Mouse (Mus musculus) kidney, postnatal 25 days (tissue): ENCODE data around the gene Nf2.
A peak's percentile ranks its signal among the peaks of the same experiment; 100 is the strongest.
"Not testable (repeated sequence)": the region's sequence is repeated elsewhere in the genome, so short reads cannot be mapped to it uniquely, and the experiment has no call there.

Experiments used
- DNase-seq, 2 experiments: peaks; one replicate each; pipeline ENCODE4 v3.0.0; 2021; ENCODE audit warnings: mixed read lengths in 2 of 2

Gene Nf2

GRCm38 (mm10) chr11:4837342-4837741 is 12.0 kb downstream of the Nf2 start:
- DNase-seq = no peak

DNA sequence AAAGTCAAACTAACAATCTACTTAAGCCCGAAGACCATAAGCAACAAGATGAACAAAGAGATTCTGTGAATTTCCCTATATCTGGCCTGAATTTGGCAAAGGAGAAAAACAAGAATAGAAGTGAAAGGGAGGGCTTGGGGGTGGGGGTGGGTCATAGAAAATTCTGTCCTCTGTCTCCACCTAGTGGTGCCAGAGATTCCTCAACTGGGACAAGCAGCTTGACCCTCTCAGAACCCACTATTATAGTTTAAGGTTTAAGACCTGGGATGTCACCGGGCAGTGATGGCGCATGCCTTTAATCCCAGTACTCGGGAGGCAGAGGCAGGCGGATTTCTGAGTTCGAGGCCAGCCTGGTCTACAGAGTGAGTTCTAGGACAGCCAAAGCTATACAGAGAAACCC is 12.6 kb downstream of the Nf2 start:
- peak; percentile 39 to 71 for DNase-seq

GRCm38 (mm10) chr11:4835436-4835835 is 13.9 kb downstream of the Nf2 start:
- DNase-seq = no peak

GRCm38 (mm10) chr11:4833295-4833939 is 15.9 kb downstream of the Nf2 start:
- no peak for DNase-seq

- DNase-seq = no peak
Observed at GRCm38 (mm10) chr11:4831066-4831465, 18.3 kb downstream of the Nf2 start.

- no peak for DNase-seq
Observed at GRCm38 (mm10) chr11:4827916-4828315, 21.4 kb downstream of the Nf2 start.

- DNase-seq = no peak
Observed at GRCm38 (mm10) chr11:4827340-4827739, 22.0 kb downstream of the Nf2 start.

DNA sequence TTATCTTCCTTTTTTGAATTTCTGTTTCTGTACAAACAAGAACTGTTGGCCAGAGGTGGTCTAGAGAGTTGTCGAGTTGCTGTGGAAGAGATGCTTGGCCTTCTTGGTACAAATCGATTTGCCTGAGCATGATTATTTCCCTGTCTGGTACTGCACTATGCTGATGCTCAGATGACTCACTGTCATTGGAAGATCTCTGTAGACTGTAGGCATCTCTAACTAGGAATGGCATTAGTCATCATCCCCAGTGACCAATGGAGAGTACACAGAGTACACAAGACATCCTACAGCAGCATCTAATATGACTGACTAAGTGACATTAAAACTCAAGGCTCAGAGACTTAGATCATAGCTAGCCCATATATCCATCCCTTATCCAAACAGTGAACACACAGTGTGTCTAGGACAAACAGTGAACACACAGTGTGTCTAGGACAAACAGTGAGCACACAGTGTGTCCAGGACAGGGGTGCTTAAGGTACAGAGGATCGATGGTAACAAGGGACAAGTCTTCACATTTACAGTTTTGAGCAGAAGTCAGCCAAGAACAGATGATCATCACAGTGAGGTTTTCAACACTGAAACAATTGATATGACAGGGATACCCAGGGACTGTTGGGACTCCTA is 23.1 kb downstream of the Nf2 start:
- DNase-seq = no peak

DNA sequence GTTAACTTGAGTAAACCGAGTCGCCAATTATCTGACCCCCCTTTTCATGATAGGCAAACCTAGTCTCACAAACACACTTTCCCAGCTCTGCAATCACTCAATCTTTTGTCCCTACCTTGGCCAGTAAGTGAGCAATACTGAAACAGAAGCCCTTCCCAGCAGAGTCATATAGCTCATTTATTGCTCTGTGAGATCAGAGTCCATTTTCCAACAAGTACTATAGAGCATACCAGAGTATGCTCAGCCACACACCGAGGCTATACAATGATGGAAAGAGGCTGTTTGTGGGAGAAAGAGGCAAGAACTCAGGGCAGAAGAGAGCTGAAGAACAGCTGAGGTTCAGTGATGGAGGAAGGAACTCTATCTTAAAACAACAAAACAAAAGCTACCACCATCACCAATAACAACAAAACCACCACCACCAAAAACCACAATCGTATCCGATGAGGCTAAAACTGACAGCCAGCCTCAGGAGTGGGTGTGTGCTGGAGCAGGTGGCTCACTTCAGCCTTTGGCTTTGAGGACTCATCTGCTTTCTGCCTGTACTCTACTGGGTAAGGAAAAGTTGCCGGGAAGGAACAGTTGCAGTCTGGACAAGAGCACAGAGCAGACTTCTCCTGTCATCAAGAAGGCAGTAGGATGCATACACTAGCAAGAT is 25.6 kb downstream of the Nf2 start:
- no peak for DNase-seq

- DNase-seq = not testable (repeated sequence)
Observed at GRCm38 (mm10) chr11:4822446-4822842, 26.9 kb downstream of the Nf2 start.

GRCm38 (mm10) chr11:4821492-4822445 is 27.6 kb downstream of the Nf2 start:
- no peak for DNase-seq

- DNase-seq = no peak
Observed at GRCm38 (mm10) chr11:4814507-4815450, 34.6 kb downstream of the Nf2 start.

DNA sequence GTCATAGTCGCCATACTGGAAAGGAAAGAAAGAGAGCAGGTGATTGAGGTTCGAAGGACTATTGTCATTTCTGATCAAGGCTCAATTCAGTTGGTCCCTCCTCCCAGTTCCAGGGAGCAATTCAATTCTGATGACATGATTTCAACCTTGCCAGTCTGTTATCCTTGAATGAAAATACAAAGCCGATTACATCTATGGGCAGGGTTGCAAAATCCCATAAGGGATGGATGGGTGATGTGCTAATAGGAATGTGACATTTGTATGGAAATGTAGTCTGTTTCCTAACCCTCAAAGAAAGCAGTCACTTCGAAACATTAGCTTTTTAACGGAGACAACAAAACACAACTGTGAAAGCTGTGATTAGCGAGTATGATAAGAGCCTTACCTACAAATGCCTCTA is 41.0 kb downstream of the Nf2 start:
- no peak for DNase-seq

DNA sequence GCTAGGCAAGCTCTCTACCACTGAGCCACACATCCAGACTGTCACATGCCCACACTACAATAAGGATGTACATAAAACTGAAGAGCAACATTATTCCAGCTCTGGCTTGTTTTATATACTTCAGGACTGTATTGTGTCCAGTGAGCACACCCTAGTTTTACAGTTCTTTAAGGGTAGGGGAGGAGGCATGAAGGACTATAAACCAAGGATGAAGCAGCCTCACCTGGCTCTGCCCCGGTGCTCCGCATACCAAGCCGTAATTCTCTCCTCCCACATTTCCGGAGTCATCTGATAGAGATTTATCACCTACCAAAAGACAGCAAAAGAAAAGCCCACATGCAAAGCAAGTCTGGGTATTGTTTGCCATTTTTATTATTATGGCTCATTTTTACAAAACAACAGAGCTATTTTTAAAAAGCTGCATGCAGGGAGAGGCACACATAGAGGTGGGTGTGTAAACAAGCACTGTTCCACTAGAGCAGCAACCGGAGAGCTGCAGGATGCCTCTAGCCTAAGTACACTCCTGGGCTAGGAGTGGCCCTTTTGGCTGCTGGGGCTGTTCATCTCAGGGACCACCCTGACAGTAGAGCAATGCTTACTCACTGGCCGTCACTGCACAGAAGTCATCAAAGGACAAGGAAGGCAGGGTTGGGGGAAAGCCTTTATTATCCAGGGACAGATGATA is 43.2 kb downstream of the Nf2 start:
- DNase-seq = no peak

DNA sequence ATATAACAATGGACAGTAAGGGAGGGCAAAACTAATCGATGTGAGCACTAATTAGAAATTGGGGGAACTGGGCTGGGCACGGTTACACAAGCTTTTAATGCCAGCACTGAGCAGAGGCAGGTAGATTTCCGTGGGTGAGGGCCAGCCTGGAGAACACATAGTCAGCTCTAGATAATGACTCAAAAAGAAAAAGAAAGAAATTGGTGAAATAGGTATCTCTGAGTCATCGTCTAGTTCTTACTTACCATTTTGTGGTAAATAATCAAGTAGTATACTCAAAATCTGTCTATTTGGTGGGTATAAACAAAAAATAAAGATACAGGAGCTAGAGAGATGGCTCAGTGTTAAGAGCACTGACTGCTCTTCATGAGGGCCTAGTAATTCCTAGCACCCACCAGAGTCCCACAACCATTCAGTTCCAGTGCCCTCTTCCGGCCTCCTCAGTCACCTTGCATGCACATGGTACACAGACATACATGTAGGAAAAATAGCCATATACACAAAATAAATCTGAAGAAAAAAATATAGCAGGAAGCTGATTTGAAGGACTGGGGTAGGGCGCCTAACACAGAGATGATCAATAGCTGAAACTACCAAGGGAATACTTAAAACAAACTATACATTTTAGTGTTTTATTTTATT is 44.3 kb downstream of the Nf2 start:
- no peak for DNase-seq

DNA sequence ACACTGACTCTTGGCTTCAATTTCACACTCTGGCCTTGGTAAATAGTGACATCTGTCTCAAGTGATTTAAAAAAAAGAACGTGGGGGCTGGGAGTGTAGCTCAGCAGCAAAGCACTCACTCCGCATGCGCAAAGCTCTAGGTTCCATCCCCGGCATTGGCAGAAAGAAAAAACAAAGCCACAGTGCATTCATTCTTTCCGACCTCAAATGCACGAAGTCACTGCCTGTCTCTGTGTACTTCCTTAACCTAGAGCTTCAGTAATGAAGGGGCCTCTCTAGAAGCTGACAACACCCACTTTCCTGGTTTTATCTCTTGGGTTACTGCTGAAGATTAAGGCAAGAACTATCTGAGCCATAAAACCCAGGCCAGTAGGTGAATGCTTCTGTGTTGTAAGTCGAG is 45.4 kb downstream of the Nf2 start:
- no peak for DNase-seq

DNA sequence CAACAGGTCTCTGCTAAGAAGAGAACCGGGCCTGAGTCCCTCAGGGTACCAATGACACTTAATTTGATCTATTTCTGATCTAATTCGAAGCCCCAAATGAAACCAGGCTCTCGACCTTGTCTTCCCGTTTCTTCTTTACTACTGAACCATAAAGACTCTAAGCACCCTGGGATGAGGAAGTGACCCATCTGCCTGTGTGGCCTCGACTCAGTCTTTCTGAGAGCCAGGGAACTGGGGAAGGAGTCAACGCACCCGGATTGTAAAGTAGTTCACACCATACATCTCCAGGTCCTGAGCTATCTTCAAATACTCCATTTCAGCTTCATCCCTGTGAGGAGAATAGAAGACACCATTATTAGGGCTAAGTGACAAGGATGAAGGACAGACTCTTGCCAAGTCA is 45.9 kb downstream of the Nf2 start:
- DNase-seq = no peak

GRCm38 (mm10) chr11:4803008-4803407 is 46.3 kb downstream of the Nf2 start:
- peak; percentile 8 to 69 for DNase-seq

DNA sequence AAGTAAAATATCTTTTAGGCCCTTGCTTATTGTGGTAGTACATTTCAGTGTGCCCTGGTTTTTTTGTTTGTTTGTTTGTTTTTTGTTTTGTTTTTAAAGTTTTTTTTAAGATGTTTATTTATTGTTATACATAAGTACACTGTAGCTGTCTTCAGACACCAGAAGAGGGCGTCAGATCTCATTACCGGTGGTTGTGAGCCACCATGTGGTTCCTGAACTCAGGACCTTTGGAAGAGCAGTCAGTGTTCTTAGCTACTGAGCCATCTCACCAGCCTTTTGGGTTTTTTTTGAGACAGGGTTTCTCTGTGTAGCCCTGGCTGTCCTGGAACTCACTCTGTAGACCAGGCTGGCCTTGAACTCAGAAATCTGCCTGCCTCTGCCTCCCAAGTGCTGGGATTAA is 46.9 kb downstream of the Nf2 start:
- not testable (repeated sequence) for DNase-seq

- no peak for DNase-seq
Observed at GRCm38 (mm10) chr11:4800654-4801053, 48.7 kb downstream of the Nf2 start.

DNA sequence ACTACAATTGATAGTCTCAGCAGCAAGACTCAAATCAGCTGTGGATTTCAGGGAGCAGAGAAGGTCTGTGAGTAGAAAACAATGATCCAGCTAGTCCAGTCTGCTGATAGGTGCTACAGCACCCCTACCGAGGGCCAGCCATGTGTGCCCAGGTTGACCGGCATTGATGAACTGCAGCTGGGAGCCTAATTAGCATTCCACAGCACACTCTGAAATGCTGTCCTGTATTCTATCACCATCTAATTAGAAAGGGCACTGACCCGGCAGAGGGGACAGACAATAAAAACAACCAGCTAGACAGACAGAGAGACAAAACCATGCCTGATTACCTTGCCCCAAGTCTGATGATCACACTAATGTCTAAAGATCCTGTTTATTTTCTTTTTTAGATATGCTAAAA is 56.3 kb downstream of the Nf2 start:
- no peak for DNase-seq
